ENCODE assay signal across 16 mouse cellular contexts in genomic region chr9:46925641-46926040, GRCm38 (mm10).
"Had no signal": no experiment of that assay in that cellular context is flagged by ENCODE, and none has a peak within 500 bp of the region (broad histone marks: within the 10 kb centered on the region; RNA-seq: fewer than 3 reads in every experiment).

No protein-coding gene starts in this region.

- ATAC-seq: liver, postnatal 0 days; lung, postnatal 0 days; midbrain, embryonic 15.5 days had no signal

- H3K4me1 ChIP-seq: limb, embryonic 12.5 days; liver, embryonic 13.5 days; megakaryocyte, embryonic 14.5 days; midbrain, embryonic 15.5 days; neural tube, embryonic 13.5 days had no signal

- H3K36me3 ChIP-seq: limb, embryonic 12.5 days; liver, embryonic 13.5 days; midbrain, embryonic 15.5 days; neural tube, embryonic 13.5 days had no signal

- H3K9ac ChIP-seq: limb, embryonic 12.5 days; liver, embryonic 13.5 days; liver, postnatal 0 days; midbrain, embryonic 15.5 days; neural tube, embryonic 13.5 days had no signal

- H3K4me3 ChIP-seq: limb, embryonic 12.5 days; liver, embryonic 13.5 days; megakaryocyte, embryonic 14.5 days; midbrain, embryonic 15.5 days; neural tube, embryonic 13.5 days had no signal

- DNase-seq: kidney, adult 11 months; kidney, adult 9 months; kidney, postnatal 36 days; layer of hippocampus, adult 9-11 months; liver; liver, embryonic 13.5 days; liver, postnatal 0 days; retina, postnatal 1 day had no signal

- H3K9me3 ChIP-seq: liver, embryonic 13.5 days; midbrain, embryonic 15.5 days; neural tube, embryonic 13.5 days had no signal

- H3K27me3 ChIP-seq: limb, embryonic 12.5 days; liver, embryonic 13.5 days; megakaryocyte, embryonic 14.5 days; midbrain, embryonic 15.5 days; neural tube, embryonic 13.5 days had no signal

- H3K4me2 ChIP-seq: limb, embryonic 12.5 days; liver, embryonic 13.5 days; midbrain, embryonic 11.5 days; midbrain, embryonic 15.5 days; neural tube, embryonic 13.5 days had no signal

- H3K27ac ChIP-seq: kidney, postnatal 0 days; limb, embryonic 12.5 days; liver, embryonic 13.5 days; midbrain, embryonic 15.5 days; neural tube, embryonic 13.5 days; stomach, postnatal 0 days had no signal
